Mouse (Mus musculus) ES-Bruce4 (cell line): ENCODE measurements around the gene Sars.

ENCODE experiments used
- CTCF ChIP-seq: IDR thresholded peaks from one replicate; pipeline ENCODE4 v1.8.1; 2011; ENCODE audit warnings: low read depth, low read length
- EP300 ChIP-seq: IDR thresholded peaks from 2 replicates; pipeline ENCODE4 v1.6.1; 2011; ENCODE audit warnings: low read depth, low read length; ENCODE audit not compliant: insufficient read depth
- POLR2A ChIP-seq: IDR thresholded peaks from one replicate; pipeline ENCODE4 v1.8.1; 2011; ENCODE audit warnings: low read length; ENCODE audit not compliant: insufficient read depth

- no peak for TF ChIP-seq CTCF
- no peak for TF ChIP-seq EP300
- no peak for TF ChIP-seq POLR2A
Measured at GRCm38 (mm10) chr3:108415831-108416223, 29.2 kb downstream of the Sars start.
